Mouse (Mus musculus): ENCODE measurements around the gene Gm17026. TPM values are rescaled to one million over a fixed set of nuclear protein-coding genes. Genes with fewer than 3 reads are reported as not detected.
A peak's percentile ranks its signal among the peaks of the same experiment; 100 is the strongest.
"Not testable (repeated sequence)": the region's sequence is repeated elsewhere in the genome, so short reads cannot be mapped to it uniquely, and the experiment has no call there.

Gene Gm17026
- not detected for total RNA-seq (2021)
- polyA plus RNA-seq (2012; rRNA removed): not detected in 2 replicates
- long read RNA-seq: 0 reads

DNA sequence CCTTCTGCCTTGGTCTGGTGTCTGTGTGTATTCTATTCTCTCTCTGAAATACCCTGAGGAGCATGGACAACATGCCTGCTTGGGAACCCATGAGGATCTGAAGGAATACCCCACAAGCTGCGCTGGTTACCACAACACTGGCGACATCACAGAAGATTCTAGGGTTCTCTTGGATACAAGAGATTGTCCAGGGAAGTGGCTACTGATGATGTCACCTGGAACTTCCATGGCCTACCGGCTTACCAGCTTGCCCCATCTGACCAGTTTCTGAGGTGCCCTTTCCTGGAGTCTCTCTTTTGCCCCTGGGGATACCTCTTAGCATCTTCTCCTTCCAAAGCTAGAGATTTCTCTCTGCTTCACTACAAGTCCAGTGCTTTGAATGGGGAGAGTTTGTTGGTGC is at the start of gene Gm17026:
Gene Gm17026 (minus strand): TSS at position 101 of the 400 bp plus-strand sequence.
- H3K79me2 ChIP-seq (replicated peaks; ENCODE audit: control insufficient read depth, insufficient read depth, low read length); H3K4me3 ChIP-seq; H3K9ac ChIP-seq (ENCODE audit: low read depth, low read length); H3K27ac ChIP-seq; H3K27me3 ChIP-seq (ENCODE audit: control insufficient read depth, insufficient read depth, low read length); H3K4me1 ChIP-seq (ENCODE audit: control insufficient read depth, insufficient read depth, low read length); DNase-seq; H3K36me3 ChIP-seq (ENCODE audit: control insufficient read depth, insufficient read depth, low read length); intact Hi-C loops (cut with DNase I): not testable (repeated sequence)
- WGBS: 57% methylated on average over 1 of the region's 3 CpGs

- H3K27me3 ChIP-seq (ENCODE audit: control insufficient read depth, insufficient read depth, low read length); DNase-seq; H3K27ac ChIP-seq; H3K79me2 ChIP-seq (replicated peaks; ENCODE audit: control insufficient read depth, insufficient read depth, low read length); H3K9ac ChIP-seq (ENCODE audit: low read depth, low read length); H3K4me1 ChIP-seq (ENCODE audit: control insufficient read depth, insufficient read depth, low read length); intact Hi-C loops (cut with DNase I); H3K4me3 ChIP-seq; H3K36me3 ChIP-seq (ENCODE audit: control insufficient read depth, insufficient read depth, low read length): not testable (repeated sequence)
- WGBS: 100% methylated on average over 1 of the region's 3 CpGs
Observed at GRCm38 (mm10) chr14:42297258-42297657, 37.4 kb upstream of the Gm17026 start, which contains the start of gene Gm9611. Gm9611 (minus strand) TSS chr14:42297358.

DNA sequence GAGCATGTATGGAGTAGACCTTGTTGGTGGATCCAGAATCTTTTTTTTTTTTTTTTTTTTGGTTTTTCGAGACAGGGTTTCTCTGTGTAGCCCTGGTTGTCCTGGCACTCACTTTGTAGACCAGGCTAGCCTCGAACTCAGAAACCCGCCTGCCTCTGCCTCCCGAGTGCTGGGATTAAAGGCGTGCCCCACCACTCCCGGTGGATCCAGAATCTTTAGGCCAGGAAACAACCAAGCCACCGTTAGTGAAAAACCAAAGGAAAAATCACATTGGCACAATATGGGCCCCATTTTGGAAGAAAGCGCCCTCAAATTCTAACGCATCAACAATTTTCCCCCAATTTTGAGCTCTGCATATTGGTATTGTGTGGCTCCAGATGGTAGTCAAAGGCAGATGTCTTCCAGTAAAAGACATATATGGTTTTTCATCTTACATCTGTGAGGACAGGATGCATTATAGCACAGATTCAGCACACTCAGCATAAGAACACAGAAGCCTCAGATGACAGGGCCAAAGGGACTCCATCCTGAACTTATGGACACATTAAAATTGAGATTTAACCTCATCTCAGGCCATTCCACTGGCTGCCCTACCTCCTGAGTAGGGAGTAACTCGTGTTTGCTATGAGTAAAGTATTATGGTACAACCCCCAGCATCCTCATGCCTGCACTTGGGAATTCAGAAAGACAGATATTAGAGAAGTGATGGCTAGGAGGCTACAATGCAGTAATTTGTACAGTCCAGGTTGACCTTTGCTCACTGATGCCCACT is 42.9 kb downstream of the Gm17026 start:
- H3K36me3 ChIP-seq (ENCODE audit: control insufficient read depth, insufficient read depth, low read length); H3K9ac ChIP-seq (ENCODE audit: low read depth, low read length); H3K4me1 ChIP-seq (ENCODE audit: control insufficient read depth, insufficient read depth, low read length); H3K27me3 ChIP-seq (ENCODE audit: control insufficient read depth, insufficient read depth, low read length); intact Hi-C loops (cut with DNase I); H3K79me2 ChIP-seq (replicated peaks; ENCODE audit: control insufficient read depth, insufficient read depth, low read length); H3K27ac ChIP-seq; H3K4me3 ChIP-seq: not testable (repeated sequence)
- peak; percentile 2 to 18 for DNase-seq
- WGBS: 61% methylated on average over 8 of the region's 10 CpGs

Small RNA genes within 50 kb of the gene (microRNA-seq; reads per million reads assigned to microRNA genes)
- gene Gm25208 (0 reads per million in 2 experiments), gene Gm25892 (0 reads per million in 2 experiments)

Other genes with a start within 250 kb of the Gm17026 start
- not detected for gene Gm7951, start 142.7 kb downstream of the Gm17026 start, total RNA-seq (2021)
- not detected in 2 replicates for gene Gm7951, start 142.7 kb downstream of the Gm17026 start, polyA plus RNA-seq (2012; rRNA removed)
- gene Gm17027, start 97.4 kb downstream of the Gm17026 start, total RNA-seq (2021): not detected
- gene Gm17027, start 97.4 kb downstream of the Gm17026 start, polyA plus RNA-seq (2012; rRNA removed): not detected in 2 replicates
- not detected for gene Gm3573, start 69.3 kb downstream of the Gm17026 start, total RNA-seq (2021)
- gene Gm3573, start 69.3 kb downstream of the Gm17026 start, polyA plus RNA-seq (2012; rRNA removed): not detected in 2 replicates
- not detected for gene Gm9611, start 37.3 kb upstream of the Gm17026 start, total RNA-seq (2021)
- gene Gm9611, start 37.3 kb upstream of the Gm17026 start, polyA plus RNA-seq (2012; rRNA removed): not detected in 2 replicates
- gene Gm7995, start 50.2 kb upstream of the Gm17026 start, total RNA-seq (2021): not detected
- gene Gm7995, start 50.2 kb upstream of the Gm17026 start, polyA plus RNA-seq (2012; rRNA removed): not detected in 2 replicates
- gene Gm8005, start 179.6 kb upstream of the Gm17026 start, total RNA-seq (2021): not detected
- gene Gm8005, start 179.6 kb upstream of the Gm17026 start, polyA plus RNA-seq (2012; rRNA removed): not detected in 2 replicates
- not detected for gene Gm8011, start 203.8 kb upstream of the Gm17026 start, total RNA-seq (2021)
- gene Gm8011, start 203.8 kb upstream of the Gm17026 start, polyA plus RNA-seq (2012; rRNA removed): not detected in 2 replicates
- gene Gm8020, start 242.3 kb upstream of the Gm17026 start, total RNA-seq (2021): not detected
- not detected in 2 replicates for gene Gm8020, start 242.3 kb upstream of the Gm17026 start, polyA plus RNA-seq (2012; rRNA removed)